Mouse (Mus musculus) liver, adult 2 months (tissue): ENCODE measurements around the gene Amn1.

Experiments
- CTCF ChIP-seq: fragments of 200-500 bp; IDR thresholded peaks from 2 replicates; pipeline ENCODE4 v1.5.1; 2011; ENCODE audit warnings: low read depth, low read length, control low read depth
- POLR2A ChIP-seq: fragments of 200-500 bp; IDR thresholded peaks from 2 replicates; pipeline ENCODE4 v1.6.1; 2011; ENCODE audit warnings: low read length, control low read depth; ENCODE audit not compliant: insufficient read depth; ENCODE audit errors: extremely low read depth

GRCm38 (mm10) chr6:149221296-149221695 lies 32.8 kb upstream of the Amn1 start:
- no peak for TF ChIP-seq POLR2A
- TF ChIP-seq CTCF, result no peak
